Mouse (Mus musculus) forebrain, embryonic 10.5 days (tissue): ENCODE measurements at regions not wholly inside any gene's neighbourhood (a gene's known extent, or its start where the extent isn't known, plus 50 kb on each side); places are given as distances from the start of the nearest gene placed in this dataset.

Experiments used
- DNase-seq: peaks from one replicate; pipeline ENCODE4 v3.0.0-alpha.2; 2017; ENCODE audit warnings: low spot score; ENCODE audit errors: extremely low spot score
- H3K27ac ChIP-seq: fragments of 300-500 bp; sonication (generic); 2 replicates; pipeline ENCODE4 v1.5.1; 2016; ENCODE audit warnings: mild to moderate bottlenecking
- H3K27me3 ChIP-seq: fragments of 300-500 bp; sonication (generic); 2 replicates; pipeline ENCODE4 v1.6.1; 2016; ENCODE audit warnings: mild to moderate bottlenecking; ENCODE audit not compliant: poor library complexity, severe bottlenecking
- H3K36me3 ChIP-seq: fragments of 300-500 bp; sonication (generic); replicated peaks from 2 replicates; pipeline ENCODE4 v1.6.1; 2016; ENCODE audit warnings: mild to moderate bottlenecking, moderate library complexity
- H3K4me1 ChIP-seq: fragments of 300-500 bp; sonication (generic); 2 replicates; pipeline ENCODE4 v1.6.1; 2016
- H3K4me3 ChIP-seq: fragments of 300-500 bp; sonication (generic); 2 replicates; pipeline ENCODE4 v1.5.1; 2016; ENCODE audit warnings: mild to moderate bottlenecking, moderate library complexity
- H3K9me3 ChIP-seq: fragments of 300-500 bp; sonication (generic); 2 replicates; pipeline ENCODE4 v1.6.1; 2016; ENCODE audit warnings: mild to moderate bottlenecking, moderate library complexity
- WGBS: fragments of 180-500 bp; shearing (Covaris S2); methylation state at CpG from one replicate; pipeline ENCODE4 v1.1.7; 2016; 5-methylcytosine and 5-hydroxymethylcytosine counted together

- 93% methylated on average over 2 of the region's 2 CpGs for WGBS
- H3K4me3 ChIP-seq, result no peak overlapping the region
- no peaks in the 10 kb centered on the region for H3K9me3 ChIP-seq
- no peaks in the 10 kb centered on the region for H3K27me3 ChIP-seq
- H3K4me1 ChIP-seq, result no peaks in the 10 kb centered on the region
- H3K36me3 ChIP-seq, result no peaks in the 10 kb centered on the region
- H3K27ac ChIP-seq, result no peak overlapping the region
- DNase-seq, result no peak
These were observed 437.9 kb downstream of the Glrx3 start for GRCm38 (mm10) chr7:137875306-137875705.

DNA sequence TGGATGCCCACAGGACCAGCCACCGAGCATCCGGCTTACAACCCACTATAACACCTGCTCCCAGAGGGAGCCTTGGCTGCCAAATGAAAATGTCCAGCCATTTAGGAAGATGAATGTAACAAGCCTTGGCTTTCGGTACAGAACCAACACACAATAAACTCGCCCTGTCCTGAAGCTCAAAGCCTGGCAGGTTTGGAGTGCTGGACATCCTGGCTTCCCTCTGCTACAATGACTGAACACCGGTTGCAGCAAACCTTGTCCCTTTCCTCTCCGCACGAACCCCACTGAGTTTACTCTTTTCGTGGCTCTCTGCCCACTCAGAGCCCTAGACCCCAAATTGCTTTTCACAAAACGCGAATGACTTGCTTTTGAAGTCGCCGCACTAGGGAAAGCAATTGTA is 441.9 kb downstream of the Glrx3 start:
- no peaks in the 10 kb centered on the region for H3K36me3 ChIP-seq
- no peak overlapping the region for H3K4me3 ChIP-seq
- no peak for DNase-seq
- H3K4me1 ChIP-seq, result peaks cover 6% of the 10 kb centered on the region; the same call in 1 of the 2 replicates
- no peaks in the 10 kb centered on the region for H3K9me3 ChIP-seq
- 92% methylated on average over 12 of the region's 12 CpGs for WGBS
- no peak overlapping the region for H3K27ac ChIP-seq
- H3K27me3 ChIP-seq, result no peaks in the 10 kb centered on the region

DNA sequence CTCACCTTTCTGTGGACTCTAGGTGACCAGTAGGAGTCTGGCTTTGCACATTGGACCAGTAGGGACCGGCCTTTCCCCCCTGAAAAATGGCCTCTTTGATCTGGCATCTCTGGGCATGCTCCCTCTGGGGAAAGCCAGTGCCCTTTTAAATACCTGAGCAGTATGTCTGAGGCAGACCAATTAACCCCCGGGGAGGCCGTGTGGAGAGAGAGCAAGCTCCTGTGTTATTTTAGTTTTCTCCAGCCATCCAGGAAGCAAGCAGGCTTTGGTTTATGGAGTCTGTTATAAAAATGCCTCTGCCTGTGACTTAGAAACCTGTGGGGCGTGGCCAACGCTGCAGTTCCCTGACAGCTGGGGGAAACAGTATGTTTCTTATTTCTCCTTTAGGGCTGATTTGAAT is 445.5 kb downstream of the Glrx3 start:
- Histone ChIP-seq H3K4me1 (peaks cover 6% of the 10 kb centered on the region; the same call in 1 of the 2 replicates), H3K9me3 (no peaks in the 10 kb centered on the region), H3K27ac (no peak overlapping the region), H3K4me3 (no peak overlapping the region), H3K27me3 (no peaks in the 10 kb centered on the region), H3K36me3 (no peaks in the 10 kb centered on the region)
- no peak for DNase-seq
- 73% methylated on average over 5 of the region's 5 CpGs for WGBS

- Histone ChIP-seq H3K27ac (no peak overlapping the region), H3K27me3 (no peaks in the 10 kb centered on the region), H3K4me3 (no peak overlapping the region), H3K9me3 (no peaks in the 10 kb centered on the region), H3K36me3 (no peaks in the 10 kb centered on the region), H3K4me1 (peaks cover 6% of the 10 kb centered on the region; the same call in 1 of the 2 replicates)
- 89% methylated on average over 4 of the region's 4 CpGs for WGBS
- no peak for DNase-seq
These were observed 446.3 kb downstream of the Glrx3 start for GRCm38 (mm10) chr7:137883701-137884100.

DNA sequence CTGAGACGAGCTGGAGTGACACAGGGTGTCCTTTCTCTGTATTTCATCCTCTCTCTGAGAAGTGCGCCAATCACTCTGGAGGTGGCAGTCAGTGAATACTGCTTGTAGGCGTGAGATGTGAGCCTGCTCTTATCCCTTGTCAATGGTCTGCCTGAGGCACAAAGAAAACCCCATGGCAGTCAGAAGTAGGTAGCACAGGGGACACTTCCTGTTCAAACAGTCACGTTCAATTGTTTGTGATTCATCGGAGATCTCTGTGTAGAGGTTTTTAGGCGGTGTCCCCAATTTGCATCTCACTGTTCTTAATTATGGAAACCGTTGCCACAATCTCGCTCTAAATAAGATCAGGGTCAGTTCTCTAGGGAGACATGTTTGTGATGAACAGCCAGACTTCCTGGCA is 447.7 kb downstream of the Glrx3 start:
- 69% methylated on average over 8 of the region's 8 CpGs for WGBS
- no peaks in the 10 kb centered on the region for H3K9me3 ChIP-seq
- no peaks in the 10 kb centered on the region for H3K27me3 ChIP-seq
- DNase-seq, result no peak
- H3K36me3 ChIP-seq, result no peaks in the 10 kb centered on the region
- peaks cover 6% of the 10 kb centered on the region; the same call in 1 of the 2 replicates for H3K4me1 ChIP-seq
- H3K27ac ChIP-seq, result no peak overlapping the region
- no peak overlapping the region for H3K4me3 ChIP-seq

- Histone ChIP-seq H3K4me3 (no peak overlapping the region), H3K27ac (no peak overlapping the region), H3K9me3 (no peaks in the 10 kb centered on the region), H3K36me3 (no peaks in the 10 kb centered on the region), H3K27me3 (no peaks in the 10 kb centered on the region), H3K4me1 (no peaks in the 10 kb centered on the region)
- WGBS, result 92% methylated on average over 11 of the region's 11 CpGs
- DNase-seq, result no peak
These were observed 451.3 kb downstream of the Glrx3 start for GRCm38 (mm10) chr7:137888731-137889130.

DNA sequence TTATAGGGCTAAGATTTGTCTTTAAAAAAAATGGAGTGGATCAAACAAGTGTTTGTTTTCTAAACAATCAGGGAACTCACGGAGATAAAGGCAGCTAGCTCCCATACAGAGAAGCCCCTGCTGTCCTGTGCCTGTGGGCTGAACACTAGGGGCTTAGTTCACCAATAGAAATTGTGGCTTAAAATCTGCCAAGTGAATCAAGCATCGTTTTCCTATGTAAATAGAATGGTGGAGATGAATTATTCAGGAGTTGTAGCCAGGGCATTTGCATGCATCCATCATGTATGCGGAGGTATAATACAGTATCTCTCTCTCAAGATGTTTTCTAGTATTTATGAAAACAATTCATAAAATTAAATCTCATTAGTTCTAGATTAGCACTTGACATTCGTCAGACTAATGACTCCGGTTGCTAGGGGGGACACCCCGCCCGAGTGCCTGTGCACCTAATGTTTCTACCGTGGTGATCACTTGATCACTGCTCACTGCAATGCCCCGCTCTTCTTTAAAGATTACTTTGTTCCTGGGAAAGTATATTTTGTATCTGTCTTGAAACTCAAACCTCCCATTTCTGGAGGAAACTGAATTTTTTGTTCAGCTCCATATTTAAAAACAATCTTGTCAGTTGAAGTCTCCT is 469.1 kb downstream of the Glrx3 start:
- DNase-seq, result no peak
- H3K4me1 ChIP-seq, result peaks cover 23% of the 10 kb centered on the region
- 68% methylated on average over 9 of the region's 9 CpGs for WGBS
- H3K4me3 ChIP-seq, result no peak overlapping the region
- H3K27me3 ChIP-seq, result no peaks in the 10 kb centered on the region
- no peak overlapping the region for H3K27ac ChIP-seq
- H3K36me3 ChIP-seq, result no peaks in the 10 kb centered on the region
- H3K9me3 ChIP-seq, result no peaks in the 10 kb centered on the region

- H3K9me3 ChIP-seq, result no peaks in the 10 kb centered on the region
- WGBS, result 44% methylated on average over 3 of the region's 3 CpGs
These were observed 472.0 kb downstream of the Glrx3 start for GRCm38 (mm10) chr7:137909456-137909855.

DNA sequence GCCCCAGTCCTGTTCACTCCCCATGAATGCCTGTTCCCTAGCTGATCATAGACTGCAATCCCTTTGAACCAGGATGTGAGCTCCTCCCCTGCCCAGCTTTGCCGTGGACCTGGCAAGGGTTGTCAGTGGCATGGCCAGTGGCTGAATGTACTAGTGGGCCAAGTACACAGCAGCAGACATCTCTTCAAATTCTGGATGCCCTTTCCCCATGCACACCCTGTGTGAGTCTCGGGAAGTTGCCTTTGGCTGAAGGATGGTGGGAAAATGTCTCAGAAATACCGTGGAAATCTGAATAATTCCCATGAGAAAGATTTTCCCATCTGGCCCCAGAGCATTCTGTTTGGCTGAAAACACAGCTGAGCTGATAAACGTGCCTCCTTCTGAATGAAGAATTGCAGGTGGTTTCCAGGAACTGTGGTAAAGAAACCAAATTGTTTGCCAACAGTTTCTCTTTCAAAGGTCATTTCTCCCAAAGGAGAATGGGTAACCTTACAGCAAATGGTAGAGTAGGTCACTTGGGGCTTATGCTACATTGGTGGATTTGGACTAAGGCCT is 476.2 kb downstream of the Glrx3 start:
- WGBS, result 76% methylated on average over 4 of the region's 4 CpGs
- H3K9me3 ChIP-seq, result no peaks in the 10 kb centered on the region
- no peak overlapping the region for H3K27ac ChIP-seq
- peaks cover 13% of the 10 kb centered on the region for H3K4me1 ChIP-seq
- H3K36me3 ChIP-seq, result no peaks in the 10 kb centered on the region
- no peaks in the 10 kb centered on the region for H3K27me3 ChIP-seq
- no peak overlapping the region for H3K4me3 ChIP-seq
- DNase-seq, result no peak

More at GRCm38 (mm10) chr7:137909456-137909855, 472.0 kb downstream of the Glrx3 start:
- H3K4me3 ChIP-seq, result no peak overlapping the region
- no peak for DNase-seq
- H3K27ac ChIP-seq, result no peak overlapping the region
- H3K36me3 ChIP-seq, result no peaks in the 10 kb centered on the region
- peaks cover 23% of the 10 kb centered on the region for H3K4me1 ChIP-seq
- H3K27me3 ChIP-seq, result no peaks in the 10 kb centered on the region

- Histone ChIP-seq H3K9me3 (no peaks in the 10 kb centered on the region), H3K27ac (no peak overlapping the region), H3K4me3 (no peak overlapping the region), H3K36me3 (no peaks in the 10 kb centered on the region), H3K27me3 (no peaks in the 10 kb centered on the region), H3K4me1 (peaks cover 4% of the 10 kb centered on the region)
- DNase-seq, result no peak
- WGBS, result 92% methylated on average over 5 of the region's 5 CpGs
These were observed 477.1 kb downstream of the Glrx3 start for GRCm38 (mm10) chr7:137914506-137914905.

- Histone ChIP-seq H3K9me3 (no peaks in the 10 kb centered on the region), H3K4me1 (no peaks in the 10 kb centered on the region), H3K27ac (no peak overlapping the region), H3K36me3 (no peaks in the 10 kb centered on the region), H3K4me3 (no peak overlapping the region), H3K27me3 (no peaks in the 10 kb centered on the region)
- DNase-seq, result no peak
- 88% methylated on average over 1 of the region's 1 CpGs for WGBS
These were observed 478.9 kb downstream of the Glrx3 start for GRCm38 (mm10) chr7:137916351-137916750.

- no peaks in the 10 kb centered on the region for H3K27me3 ChIP-seq
- no peaks in the 10 kb centered on the region for H3K36me3 ChIP-seq
- no peaks in the 10 kb centered on the region for H3K4me1 ChIP-seq
- DNase-seq, result no peak
- H3K27ac ChIP-seq, result no peak overlapping the region
- no peak overlapping the region for H3K4me3 ChIP-seq
- H3K9me3 ChIP-seq, result no peaks in the 10 kb centered on the region
- 66% methylated on average over 7 of the region's 7 CpGs for WGBS
These were observed 472.9 kb downstream of the Tcerg1l start for GRCm38 (mm10) chr7:137924464-137925167.

GRCm38 (mm10) chr7:137925656-137926055 is 471.9 kb downstream of the Tcerg1l start:
- 76% methylated on average over 3 of the region's 3 CpGs for WGBS
- Histone ChIP-seq H3K4me3 (no peak overlapping the region), H3K36me3 (no peaks in the 10 kb centered on the region), H3K9me3 (no peaks in the 10 kb centered on the region), H3K27me3 (no peaks in the 10 kb centered on the region), H3K27ac (no peak overlapping the region), H3K4me1 (no peaks in the 10 kb centered on the region)
- no peak for DNase-seq
